Mouse (Mus musculus) forebrain, embryonic 15.5 days (tissue): ENCODE data around the gene Trim44. TPM values are rescaled to one million over a fixed set of nuclear protein-coding genes. Genes with fewer than 3 reads are reported as not detected.

Experiments
- ATAC-seq: fragments of 200-750 bp; cut with Nextera tagmentation; replicated peaks from 2 replicates; pipeline ENCODE4 v1.8.0; 2017; ENCODE audit warnings: mild to moderate bottlenecking, moderate TSS enrichment, moderate library complexity
- H3K27ac ChIP-seq: fragments of 300-500 bp; sonication (generic); replicated peaks from 2 replicates; pipeline ENCODE4 v1.5.1; 2015; ENCODE audit warnings: mild to moderate bottlenecking, inconsistent platforms
- H3K27me3 ChIP-seq: fragments of 300-500 bp; sonication (generic); 2 replicates; pipeline ENCODE4 v1.6.1; 2015; ENCODE audit warnings: inconsistent platforms
- H3K36me3 ChIP-seq: fragments of 300-500 bp; sonication (generic); 2 replicates; pipeline ENCODE4 v1.6.1; 2015; ENCODE audit warnings: mild to moderate bottlenecking, inconsistent platforms
- H3K4me1 ChIP-seq: fragments of 300-500 bp; sonication (generic); 2 replicates; pipeline ENCODE4 v1.6.1; 2015; ENCODE audit warnings: inconsistent platforms
- H3K4me2 ChIP-seq: fragments of 300-500 bp; sonication (generic); replicated peaks from 2 replicates; pipeline ENCODE4 v1.6.1; 2015; ENCODE audit warnings: mild to moderate bottlenecking, inconsistent platforms
- H3K4me3 ChIP-seq: fragments of 300-500 bp; sonication (generic); 2 replicates; pipeline ENCODE4 v1.5.1; 2015; ENCODE audit warnings: mild to moderate bottlenecking, inconsistent platforms
- H3K9ac ChIP-seq: fragments of 300-500 bp; sonication (generic); replicated peaks from 2 replicates; pipeline ENCODE4 v1.6.1; 2015; ENCODE audit warnings: mild to moderate bottlenecking, inconsistent platforms
- H3K9me3 ChIP-seq: fragments of 300-500 bp; sonication (generic); 2 replicates; pipeline ENCODE4 v1.6.1; 2016; ENCODE audit warnings: inconsistent platforms
- WGBS: fragments of 180-500 bp; shearing (Covaris S2); methylation state at CpG from one replicate; pipeline ENCODE4 v1.1.7; 2015; ENCODE audit warnings: mixed read lengths; 5-methylcytosine and 5-hydroxymethylcytosine counted together
- polyA plus RNA-seq: library from polyadenylated mRNA; unstranded; fragments of >200 nt; fragmentation: Nextera tagmentation; extraction: Ambion mirVana; gene quantifications from 2 replicates; pipeline ENCODE4 v1.2.1, GENCODE M21; 2015

The Trim44 gene
- polyA plus RNA-seq, 1 experiment from 2014 or later, result 57.1 TPM

DNA sequence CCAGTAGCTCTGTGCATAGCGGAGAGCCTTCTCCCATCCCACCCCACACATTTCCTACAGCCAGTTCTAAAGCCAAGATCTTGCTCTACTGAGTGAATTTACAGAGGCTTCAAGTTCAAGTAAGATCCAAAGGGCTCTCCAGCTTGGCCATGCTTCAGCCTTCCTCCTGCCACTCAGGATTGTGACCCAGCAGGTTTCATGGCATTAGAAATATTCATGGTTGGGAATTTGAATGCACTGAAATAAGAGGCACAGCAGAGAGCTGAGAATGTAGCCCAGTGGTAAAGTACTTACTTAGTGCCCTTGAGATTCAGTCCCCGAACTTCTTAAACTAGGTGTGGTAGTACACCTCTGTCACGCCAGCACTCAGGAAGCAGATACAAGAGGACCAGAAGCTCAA, 140.7 kb downstream of the Trim44 start:
- Histone ChIP-seq H3K27me3 (no peaks in the 10 kb centered on the region), H3K4me2 (no peak overlapping the region), H3K36me3 (no peaks in the 10 kb centered on the region), H3K9me3 (no peaks in the 10 kb centered on the region), H3K27ac (no peak overlapping the region), H3K4me1 (no peaks in the 10 kb centered on the region), H3K4me3 (no peak overlapping the region), H3K9ac (no peak overlapping the region)
- WGBS, result 95% methylated on average over 3 of the region's 3 CpGs
- ATAC-seq, result no peak

DNA sequence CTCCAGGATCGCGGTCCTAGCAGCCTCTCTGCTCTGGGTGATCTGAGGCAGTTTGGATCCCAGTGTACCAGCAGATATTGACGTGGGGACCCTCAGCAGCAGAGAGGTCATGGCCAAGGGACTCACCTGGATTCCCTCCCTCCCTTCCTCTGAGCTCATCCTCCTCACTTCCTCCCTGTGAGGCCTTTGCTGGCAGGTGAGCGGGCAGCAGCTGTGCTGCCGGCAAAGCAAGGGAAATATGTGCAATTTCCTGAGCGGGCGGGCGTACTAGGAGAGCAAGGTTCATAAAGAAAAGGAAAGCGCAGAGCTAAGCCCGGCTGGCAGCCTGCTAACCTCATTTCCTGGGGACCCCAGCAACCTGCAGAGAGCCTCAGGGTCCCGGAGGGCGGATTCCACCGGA, 148.5 kb downstream of the Trim44 start:
- Histone ChIP-seq H3K9ac (no peak overlapping the region), H3K27ac (no peak overlapping the region), H3K27me3 (peaks cover 3% of the 10 kb centered on the region), H3K4me3 (no peak overlapping the region), H3K4me2 (peak overlapping the region; percentile 30), H3K9me3 (no peaks in the 10 kb centered on the region), H3K4me1 (peaks cover 23% of the 10 kb centered on the region), H3K36me3 (no peaks in the 10 kb centered on the region)
- 25% methylated on average over 13 of the region's 13 CpGs for WGBS
- 0 out of 2 replicates have a peak, but pooled peaks have one; percentile 21 for ATAC-seq

DNA sequence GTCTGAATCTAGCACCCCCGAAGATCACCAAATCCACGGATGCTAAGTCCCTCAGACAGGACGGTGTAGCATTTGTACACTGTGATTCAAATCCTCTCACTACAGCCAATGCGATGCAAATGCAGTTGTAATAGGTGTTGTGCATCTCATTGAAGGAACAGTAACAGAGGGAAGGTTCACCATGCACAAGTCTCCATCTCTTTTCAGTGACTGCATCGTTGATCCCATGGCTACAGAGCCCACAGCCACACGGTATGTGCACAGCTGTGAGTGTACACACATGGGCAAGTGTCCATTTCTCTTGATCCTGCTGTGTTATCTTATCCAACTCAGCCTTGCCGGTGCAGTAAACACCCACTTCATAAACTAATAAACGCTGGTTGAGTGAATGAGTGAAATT, 148.9 kb downstream of the Trim44 start:
- no peak overlapping the region for H3K4me3 ChIP-seq
- H3K4me2 ChIP-seq, result 0 out of 2 replicates have a peak overlapping the region, but pooled peaks have one; percentile 18
- H3K27ac ChIP-seq, result no peak overlapping the region
- no peaks in the 10 kb centered on the region for H3K9me3 ChIP-seq
- peak; percentile 17; the same call in 1 of the 2 replicates for ATAC-seq
- peaks cover 23% of the 10 kb centered on the region for H3K4me1 ChIP-seq
- 24% methylated on average over 8 of the region's 8 CpGs for WGBS
- H3K9ac ChIP-seq, result no peak overlapping the region
- H3K36me3 ChIP-seq, result no peaks in the 10 kb centered on the region
- H3K27me3 ChIP-seq, result peaks cover 3% of the 10 kb centered on the region

DNA sequence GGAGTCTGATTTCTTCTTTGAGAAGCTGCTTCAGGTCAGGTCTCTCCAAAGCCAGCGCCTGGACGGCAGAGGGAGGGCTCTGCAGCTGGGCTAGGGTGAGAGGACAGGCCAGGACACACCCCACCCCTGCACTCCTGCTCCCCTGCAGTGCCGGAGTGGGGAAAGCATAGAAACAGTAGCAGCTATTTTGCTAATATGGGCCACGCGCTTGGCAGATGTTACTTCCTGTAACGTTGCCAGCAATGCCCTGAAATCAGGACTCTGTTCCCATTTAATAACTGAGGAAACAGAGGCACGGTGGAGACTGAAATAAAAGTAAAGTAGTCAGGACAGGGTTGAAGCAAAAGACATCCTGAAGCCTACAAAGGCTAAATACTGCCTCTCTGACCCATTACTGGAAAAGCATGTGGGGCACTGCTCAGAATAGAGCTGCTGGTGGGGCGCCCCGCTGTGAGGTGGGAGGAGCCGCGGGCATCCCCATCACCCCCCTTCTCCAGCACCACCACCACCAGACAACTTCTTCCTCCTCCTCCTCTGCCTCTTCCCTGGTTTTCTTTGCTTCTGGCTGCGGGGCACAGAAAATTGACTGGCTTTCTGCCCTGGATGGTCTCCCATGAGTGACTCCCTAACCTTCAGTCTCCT, 149.5 kb downstream of the Trim44 start:
- no peaks in the 10 kb centered on the region for H3K9me3 ChIP-seq
- ATAC-seq, result peak; percentile 57
- 2% methylated on average over 12 of the region's 12 CpGs for WGBS
- H3K4me3 ChIP-seq, result no peak overlapping the region
- H3K27me3 ChIP-seq, result peaks cover 3% of the 10 kb centered on the region
- peak overlapping the region; percentile 18 for H3K4me2 ChIP-seq
- no peak overlapping the region for H3K27ac ChIP-seq
- no peaks in the 10 kb centered on the region for H3K36me3 ChIP-seq
- no peak overlapping the region for H3K9ac ChIP-seq
- peaks cover 23% of the 10 kb centered on the region for H3K4me1 ChIP-seq

DNA sequence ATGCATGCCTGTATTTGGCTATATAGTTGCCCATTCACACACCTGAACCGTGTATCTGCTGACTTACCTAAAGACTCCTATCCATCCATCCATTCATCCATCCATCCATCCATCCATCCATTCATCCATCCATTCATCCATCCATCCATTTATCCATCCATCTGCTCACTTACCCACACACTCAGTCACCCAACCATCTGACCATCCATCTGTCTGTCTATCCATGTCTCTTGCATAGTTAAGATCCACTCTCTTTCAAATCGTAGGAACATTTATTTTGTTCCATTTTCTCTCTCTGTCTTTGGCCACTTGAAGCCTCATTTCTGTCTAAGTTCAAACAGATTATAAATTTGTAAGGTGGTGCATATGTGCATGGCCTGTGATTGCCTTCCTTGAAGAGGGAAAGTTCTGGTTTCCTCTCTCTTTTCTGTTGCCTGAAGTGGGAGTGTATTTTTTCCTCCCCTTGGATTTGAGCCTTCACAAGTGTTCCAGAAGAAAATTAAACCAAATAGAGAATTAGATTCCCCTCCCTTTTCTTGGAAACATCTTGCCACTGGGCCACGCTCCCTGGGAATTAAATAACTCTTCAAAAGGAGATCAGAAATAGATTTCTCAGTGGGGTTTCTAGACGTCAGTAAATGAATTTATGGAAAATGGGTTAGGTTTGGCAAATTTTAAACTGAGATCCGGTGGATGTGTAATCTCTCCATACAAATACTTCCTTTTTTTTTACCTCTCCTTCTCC, 150.9 kb downstream of the Trim44 start:
- H3K4me1 ChIP-seq, result peaks cover 23% of the 10 kb centered on the region
- no peak for ATAC-seq
- no peak overlapping the region for H3K27ac ChIP-seq
- WGBS, result 69% methylated on average over 5 of the region's 5 CpGs
- peaks cover 3% of the 10 kb centered on the region for H3K27me3 ChIP-seq
- no peaks in the 10 kb centered on the region for H3K9me3 ChIP-seq
- no peak overlapping the region for H3K9ac ChIP-seq
- H3K4me2 ChIP-seq, result no peak overlapping the region
- no peaks in the 10 kb centered on the region for H3K36me3 ChIP-seq
- H3K4me3 ChIP-seq, result no peak overlapping the region

DNA sequence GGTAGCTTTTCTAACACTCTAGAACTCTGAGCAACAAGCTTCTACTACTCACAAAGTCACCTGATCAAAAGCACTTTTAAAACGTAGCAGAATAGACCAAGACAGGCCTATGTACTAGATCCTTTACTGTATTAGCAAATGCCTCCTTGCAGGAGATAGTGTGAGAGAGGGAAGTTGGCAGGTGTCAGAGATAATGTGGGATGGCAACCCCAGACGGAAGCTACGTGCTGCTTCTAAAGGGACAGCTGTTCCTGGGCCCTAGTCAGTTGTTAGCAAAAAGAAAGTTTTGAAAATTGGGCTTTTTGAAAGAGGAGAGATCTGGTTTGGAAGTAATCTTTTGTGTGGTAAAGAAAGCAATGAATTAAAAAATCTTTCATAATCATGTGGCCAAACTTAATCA, 151.5 kb downstream of the Trim44 start:
- Histone ChIP-seq H3K27me3 (peaks cover 3% of the 10 kb centered on the region), H3K36me3 (no peaks in the 10 kb centered on the region), H3K4me1 (peaks cover 23% of the 10 kb centered on the region), H3K4me3 (no peak overlapping the region), H3K4me2 (no peak overlapping the region), H3K9me3 (no peaks in the 10 kb centered on the region), H3K27ac (no peak overlapping the region), H3K9ac (no peak overlapping the region)
- no peak for ATAC-seq
- 71% methylated on average over 3 of the region's 3 CpGs for WGBS

- no peak overlapping the region for H3K4me3 ChIP-seq
- no peaks in the 10 kb centered on the region for H3K9me3 ChIP-seq
- no peaks in the 10 kb centered on the region for H3K36me3 ChIP-seq
- H3K4me2 ChIP-seq, result no peak overlapping the region
- H3K9ac ChIP-seq, result no peak overlapping the region
- no peak for ATAC-seq
- H3K27ac ChIP-seq, result no peak overlapping the region
- peaks cover 11% of the 10 kb centered on the region for H3K4me1 ChIP-seq
- 90% methylated on average over 7 of the region's 7 CpGs for WGBS
- no peaks in the 10 kb centered on the region for H3K27me3 ChIP-seq
These were observed 154.4 kb downstream of the Trim44 start for GRCm38 (mm10) chr2:102253204-102253603.

DNA sequence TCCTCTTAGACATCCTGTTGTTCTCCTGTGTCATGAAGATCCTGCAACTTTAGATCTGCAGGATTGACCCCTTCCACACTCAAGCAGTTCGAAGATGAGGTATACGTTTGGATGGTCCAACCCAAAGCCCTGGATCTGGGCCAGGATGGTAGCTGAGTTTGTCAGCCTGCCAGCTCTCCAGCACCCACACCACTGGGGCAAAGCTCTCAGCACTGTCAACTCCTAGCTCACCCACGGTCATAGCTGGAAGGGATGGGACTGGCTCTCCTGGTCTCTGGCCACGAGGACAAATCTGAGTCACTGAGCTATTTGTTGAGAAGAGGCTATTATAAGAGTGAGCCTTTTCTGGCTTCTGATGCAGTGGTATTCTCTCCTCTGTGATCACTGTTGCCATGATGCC, 155.0 kb downstream of the Trim44 start:
- no peak overlapping the region for H3K4me3 ChIP-seq
- 61% methylated on average over 4 of the region's 4 CpGs for WGBS
- H3K9me3 ChIP-seq, result no peaks in the 10 kb centered on the region
- H3K27me3 ChIP-seq, result no peaks in the 10 kb centered on the region
- H3K4me2 ChIP-seq, result no peak overlapping the region
- H3K36me3 ChIP-seq, result no peaks in the 10 kb centered on the region
- H3K4me1 ChIP-seq, result peaks cover 5% of the 10 kb centered on the region
- no peak for ATAC-seq
- no peak overlapping the region for H3K9ac ChIP-seq
- H3K27ac ChIP-seq, result no peak overlapping the region

Other genes with a start within 250 kb of the Trim44 start
- 30.0 and 31.1 TPM in 2 replicates for gene Ldlrad3, start 221.4 kb downstream of the Trim44 start, polyA plus RNA-seq
- gene Fjx1, start 44.7 kb upstream of the Trim44 start, polyA plus RNA-seq, result 36.6 and 39.8 TPM in 2 replicates
- 1.4 and 1.9 TPM in 2 replicates for gene Pamr1, start 142.2 kb upstream of the Trim44 start, polyA plus RNA-seq